Mouse (Mus musculus): ENCODE measurements around the gene Vstm4.

DNA sequence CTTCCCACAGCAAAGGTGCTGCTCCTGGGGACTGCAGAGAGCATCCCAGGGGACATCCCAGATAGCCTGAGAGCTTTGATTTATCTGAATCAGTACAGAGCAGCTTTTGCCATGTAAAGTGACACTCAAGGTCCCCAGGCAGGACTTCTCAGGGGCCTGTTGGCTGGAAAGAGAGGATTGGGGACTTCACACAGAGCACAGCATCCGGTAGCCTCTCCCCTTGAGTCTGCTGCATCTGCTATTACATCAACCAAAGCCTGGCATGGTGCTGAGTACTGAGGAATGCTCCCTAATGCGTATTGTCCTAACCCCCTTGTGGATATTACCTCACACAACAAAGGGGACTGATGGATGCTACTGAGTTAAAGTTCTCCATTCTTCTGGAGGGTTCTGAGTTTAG lies 5.1 kb downstream of the Vstm4 start:
- no peak for TF ChIP-seq HCFC1 (IDR thresholded peaks at IDR 0.05; ENCODE audit: borderline replicate concordance, insufficient read depth, low read length)
- no peak for TF ChIP-seq ZNF384 (IDR thresholded peaks at IDR 0.05; ENCODE audit: low read depth, low read length)
- TF ChIP-seq CHD2 (IDR thresholded peaks at IDR 0.05; ENCODE audit: low read depth, low read length) = no peak
- TF ChIP-seq MAFK (IDR thresholded peaks at IDR 0.05; ENCODE audit: insufficient read depth, low read depth, low read length) = no peak

Data from ES-E14 (cell line).